ENCODE assay signal across 11 mouse cellular contexts in genomic region chr1:190995548-190995947, GRCm38 (mm10). TPM values are rescaled to one million over a fixed set of nuclear protein-coding genes. Genes with fewer than 3 reads are reported as not detected.
DNase-seq lines count a peak whose midpoint lies in the region; ATAC-seq and TF ChIP-seq lines count a peak whose summit lies in the region.
"Had no signal": no experiment of that assay in that cellular context is flagged by ENCODE, and none has a peak within 500 bp of the region (broad histone marks: within the 10 kb centered on the region; RNA-seq: fewer than 3 reads in every experiment).

No protein-coding gene starts in this region.

- H3K4me1 ChIP-seq in forebrain, postnatal 0 days (ENCODE audit: insufficient read depth) = no peaks in the 10 kb centered on the region
- no peaks in the 10 kb centered on the region for H3K4me1 ChIP-seq in forebrain, embryonic 15.5 days
- peaks cover 7% of the 10 kb centered on the region; the same call in 1 of the 2 replicates for H3K4me1 ChIP-seq in kidney, embryonic 16.5 days (ENCODE audit: insufficient read depth, low read length)

- H3K4me2 ChIP-seq in forebrain, postnatal 0 days (ENCODE audit: low read depth) = no peak overlapping the region
- H3K4me2 ChIP-seq in forebrain, embryonic 15.5 days (replicated peaks) = no peak overlapping the region
- no peak overlapping the region for H3K4me2 ChIP-seq in kidney, embryonic 16.5 days (replicated peaks; ENCODE audit: low read depth, low read length)

- H3K9ac ChIP-seq in forebrain, postnatal 0 days = no peak overlapping the region
- H3K9ac ChIP-seq in forebrain, embryonic 15.5 days (replicated peaks) = no peak overlapping the region
- no peak overlapping the region for H3K9ac ChIP-seq in kidney, embryonic 16.5 days (replicated peaks; ENCODE audit: low read length)

- no peaks in the 10 kb centered on the region for H3K36me3 ChIP-seq in forebrain, postnatal 0 days (ENCODE audit: insufficient read depth)
- H3K36me3 ChIP-seq in forebrain, embryonic 15.5 days = no peaks in the 10 kb centered on the region; the same call in 1 of the 2 replicates
- H3K36me3 ChIP-seq in kidney, embryonic 16.5 days (ENCODE audit: insufficient read depth, low read length) = no peaks in the 10 kb centered on the region

- 39% methylated on average over 7 of the region's 7 CpGs for WGBS in forebrain, postnatal 0 days
- WGBS in forebrain, embryonic 15.5 days = 41% methylated on average over 7 of the region's 7 CpGs
- WGBS in kidney, embryonic 16.5 days = 26% methylated on average over 7 of the region's 7 CpGs

- peak; percentile 32 for ATAC-seq in forebrain, postnatal 0 days
- ATAC-seq in forebrain, embryonic 15.5 days (replicated peaks) = no peak
- peak; percentile 92 for ATAC-seq in kidney, embryonic 16.5 days (ENCODE audit: low FRiP score, low TSS enrichment)
- ATAC-seq in megakaryocyte-erythroid progenitor cell, adult 5-6 weeks (replicated peaks; ENCODE audit: low FRiP score, low TSS enrichment, poor library complexity, severe bottlenecking) = no peak

- no peaks in the 10 kb centered on the region for H3K27me3 ChIP-seq in forebrain, postnatal 0 days (ENCODE audit: insufficient read depth, low read length)
- no peaks in the 10 kb centered on the region for H3K27me3 ChIP-seq in forebrain, embryonic 15.5 days
- no peaks in the 10 kb centered on the region for H3K27me3 ChIP-seq in kidney, embryonic 16.5 days (ENCODE audit: insufficient read depth, low read length)
- H3K27me3 ChIP-seq: CH12.LX had no signal

- no peak overlapping the region for H3K27ac ChIP-seq in forebrain, postnatal 0 days (ENCODE audit: low read depth, low read length)
- H3K27ac ChIP-seq in forebrain, embryonic 15.5 days (replicated peaks) = no peak overlapping the region
- no peak overlapping the region for H3K27ac ChIP-seq in kidney, embryonic 16.5 days (ENCODE audit: low read length)

- H3K4me3 ChIP-seq in forebrain, postnatal 0 days (ENCODE audit: low read depth, low read length) = no peak overlapping the region
- no peak overlapping the region for H3K4me3 ChIP-seq in forebrain, embryonic 15.5 days
- no peak overlapping the region for H3K4me3 ChIP-seq in kidney, embryonic 16.5 days (ENCODE audit: low read length)
- H3K4me3 ChIP-seq: megakaryocyte, embryonic 14.5 days had no signal

- TF ChIP-seq CTCF in forebrain, postnatal 0 days (IDR thresholded peaks at IDR 0.05; ENCODE audit: low read depth) = no peak

- H3K9me3 ChIP-seq in forebrain, postnatal 0 days (ENCODE audit: low read length) = 0 out of 2 replicates have a peak, but pooled peaks cover 7% of the 10 kb centered on the region
- H3K9me3 ChIP-seq in forebrain, embryonic 15.5 days = peaks cover 4% of the 10 kb centered on the region; the same call in 1 of the 2 replicates
- H3K9me3 ChIP-seq in kidney, embryonic 16.5 days (ENCODE audit: low read length) = peaks cover 6% of the 10 kb centered on the region; the same call in 1 of the 2 replicates

- peak; percentile 47 for DNase-seq in forebrain, postnatal 0 days
- DNase-seq in adrenal gland, adult 18-20 months (ENCODE audit: low spot score in 2 of 2) = peak; percentile 40 to 55
- DNase-seq in heart, adult 11 months = peak; percentile 96
- DNase-seq in retina, embryonic 14.5 days (ENCODE audit: low spot score) = peak; percentile 63
- DNase-seq in embryo, embryonic 10 days (ENCODE audit: low spot score) = no peak

RNA-seq across cellular contexts. Expression of gene Vash2, which starts 16.5 kb away (rescaled TPM):
- 46.4 and 47.5 TPM in 2 replicates for total RNA-seq in forebrain, postnatal 0 days (2014; rRNA removed)
- 60.9 and 63.7 TPM in 2 replicates for polyA plus RNA-seq in forebrain, postnatal 0 days (2015; fragmentation: Nextera tagmentation; extraction: Ambion mirVana)
- 84.1 and 88.7 TPM in 2 replicates for polyA plus RNA-seq in forebrain, embryonic 15.5 days (2015; fragmentation: Nextera tagmentation; extraction: Ambion mirVana)
- total RNA-seq in adrenal gland, adult 18-20 months (2021) = under 1 TPM in 1 of 2 experiments, not detected in 1; 0.22 TPM
- 27.0 and 29.3 TPM in 2 replicates for polyA plus RNA-seq in kidney, embryonic 16.5 days (2015; fragmentation: Nextera tagmentation; extraction: Ambion mirVana)
- total RNA-seq in megakaryocyte-erythroid progenitor cell, adult 5-6 weeks (2014; fragmentation: Nextera tagmentation) = not detected in 2 replicates
- not detected in 2 replicates for total RNA-seq in megakaryocyte-erythroid progenitor cell, adult 5-6 weeks (2017)

RNA-seq across cellular contexts. Expression of gene Flvcr1, which starts 30.4 kb away (rescaled TPM):
- 28.8 and 33.9 TPM in 2 replicates for total RNA-seq in forebrain, postnatal 0 days (2014; rRNA removed)
- 5.1 and 7.6 TPM in 2 replicates for polyA plus RNA-seq in forebrain, postnatal 0 days (2015; fragmentation: Nextera tagmentation; extraction: Ambion mirVana)
- 6.9 and 8.1 TPM in 2 replicates for polyA plus RNA-seq in forebrain, embryonic 15.5 days (2015; fragmentation: Nextera tagmentation; extraction: Ambion mirVana)
- 10 to 100 TPM in 1 of 2 experiments, 1 to 10 TPM in 1; 9.9 to 14.6 TPM for total RNA-seq in adrenal gland, adult 18-20 months (2021)
- polyA plus RNA-seq in kidney, embryonic 16.5 days (2015; fragmentation: Nextera tagmentation; extraction: Ambion mirVana) = 6.0 and 6.2 TPM in 2 replicates
- total RNA-seq in megakaryocyte-erythroid progenitor cell, adult 5-6 weeks (2014; fragmentation: Nextera tagmentation) = 28.5 and 30.6 TPM in 2 replicates
- total RNA-seq in megakaryocyte-erythroid progenitor cell, adult 5-6 weeks (2017) = 28.2 and 30.3 TPM in 2 replicates

RNA-seq across cellular contexts. Expression of gene Spata45, which starts 40.9 kb away (rescaled TPM):
- not detected in 2 replicates for total RNA-seq in forebrain, postnatal 0 days (2014; rRNA removed)
- not detected in 2 replicates for polyA plus RNA-seq in forebrain, postnatal 0 days (2015; fragmentation: Nextera tagmentation; extraction: Ambion mirVana)
- not detected in 2 replicates for polyA plus RNA-seq in forebrain, embryonic 15.5 days (2015; fragmentation: Nextera tagmentation; extraction: Ambion mirVana)
- not detected for total RNA-seq in adrenal gland, adult 18-20 months (2021)
- not detected in 2 replicates for polyA plus RNA-seq in kidney, embryonic 16.5 days (2015; fragmentation: Nextera tagmentation; extraction: Ambion mirVana)
- not detected in 2 replicates for total RNA-seq in megakaryocyte-erythroid progenitor cell, adult 5-6 weeks (2014; fragmentation: Nextera tagmentation)
- total RNA-seq in megakaryocyte-erythroid progenitor cell, adult 5-6 weeks (2017) = not detected in 2 replicates
- total RNA-seq: CH12.LX had no signal
- polyA plus RNA-seq: intestine, embryonic 14.5 days had no signal

Comparison
In these comparisons a context has a peak if more than half of its experiments do, and no peak if none do; other contexts are left out.
1. ATAC-seq: peak in forebrain, postnatal 0 days (single experiment) and kidney, embryonic 16.5 days (single experiment); none in forebrain, embryonic 15.5 days (single experiment) and megakaryocyte-erythroid progenitor cell, adult 5-6 weeks (single experiment).
2. RNA of gene Vash2, which starts 16.5 kb away (total RNA-seq): 46.4 to 47.5 TPM in forebrain, postnatal 0 days; 0.22 TPM in adrenal gland, adult 18-20 months and not detected in megakaryocyte-erythroid progenitor cell, adult 5-6 weeks; every median in the first group is over 10 times any median in the second.